10 mouse cellular contexts compared by ENCODE assay signal in genomic region chr8:100942680-100943427, GRCm38 (mm10).
DNase-seq lines count a peak whose midpoint lies in the region; ATAC-seq and TF ChIP-seq lines count a peak whose summit lies in the region.
"Had no signal": no experiment of that assay in that cellular context is flagged by ENCODE, and none has a peak within 500 bp of the region (broad histone marks: within the 10 kb centered on the region; RNA-seq: fewer than 3 reads in every experiment).

No protein-coding gene starts in this region.

- no peaks in the 10 kb centered on the region for H3K79me2 ChIP-seq in heart, adult 2 months (replicated peaks; ENCODE audit: control insufficient read depth, insufficient read depth, low read length)

- 0 out of 2 replicates have a peak, but pooled peaks cover 3% of the 10 kb centered on the region for H3K4me1 ChIP-seq in hindbrain, embryonic 12.5 days
- no peaks in the 10 kb centered on the region for H3K4me1 ChIP-seq in limb, embryonic 14.5 days (ENCODE audit: control insufficient read depth, insufficient read depth, low read length)
- H3K4me1 ChIP-seq in heart, adult 2 months (ENCODE audit: control insufficient read depth, insufficient read depth, low read length) = no peaks in the 10 kb centered on the region
- H3K4me1 ChIP-seq: limb, embryonic 15.5 days; stomach, embryonic 15.5 days had no signal

- no peaks in the 10 kb centered on the region for H3K9me3 ChIP-seq in hindbrain, embryonic 12.5 days (replicated peaks)
- H3K9me3 ChIP-seq in limb, embryonic 14.5 days (ENCODE audit: control insufficient read depth, low read length) = no peaks in the 10 kb centered on the region
- H3K9me3 ChIP-seq: limb, embryonic 15.5 days; stomach, embryonic 15.5 days had no signal

- no peak overlapping the region for H3K4me2 ChIP-seq in hindbrain, embryonic 12.5 days (replicated peaks)
- H3K4me2 ChIP-seq in limb, embryonic 14.5 days (replicated peaks; ENCODE audit: low read depth, low read length, severe bottlenecking) = no peak overlapping the region
- H3K4me2 ChIP-seq: limb, embryonic 15.5 days; stomach, embryonic 15.5 days had no signal

- TF ChIP-seq CTCF in heart, adult 2 months (IDR thresholded peaks at IDR 0.05) = no peak

- intact Hi-C loops in heart, adult 2 months (cut with DNase I) = no loop called here

- no peak for TF ChIP-seq EP300 in heart, adult 2 months (IDR thresholded peaks at IDR 0.05; ENCODE audit: insufficient read depth, low read depth, low read length)

- H3K4me3 ChIP-seq in hindbrain, embryonic 12.5 days = no peak overlapping the region
- H3K4me3 ChIP-seq in limb, embryonic 14.5 days (replicated peaks; ENCODE audit: low read length) = no peak overlapping the region
- H3K4me3 ChIP-seq in heart, adult 2 months = no peak overlapping the region
- H3K4me3 ChIP-seq: limb, embryonic 15.5 days; stomach, embryonic 15.5 days had no signal

- 65% methylated on average over 6 of the region's 6 CpGs for WGBS in hindbrain, embryonic 12.5 days
- 68% methylated on average over 6 of the region's 6 CpGs for WGBS in limb, embryonic 14.5 days
- 64% methylated on average over 6 of the region's 6 CpGs for WGBS in heart, adult 2 months

- no peaks in the 10 kb centered on the region for H3K36me3 ChIP-seq in hindbrain, embryonic 12.5 days
- no peaks in the 10 kb centered on the region for H3K36me3 ChIP-seq in limb, embryonic 14.5 days (ENCODE audit: control insufficient read depth, insufficient read depth, low read length)
- H3K36me3 ChIP-seq in heart, adult 2 months (ENCODE audit: control insufficient read depth, insufficient read depth, low read length) = no peaks in the 10 kb centered on the region
- H3K36me3 ChIP-seq: limb, embryonic 15.5 days; stomach, embryonic 15.5 days had no signal

- no peaks in the 10 kb centered on the region for H3K27me3 ChIP-seq in hindbrain, embryonic 12.5 days
- H3K27me3 ChIP-seq in limb, embryonic 14.5 days (ENCODE audit: control insufficient read depth, insufficient read depth, low read length) = no peaks in the 10 kb centered on the region
- H3K27me3 ChIP-seq in heart, adult 2 months (ENCODE audit: control insufficient read depth, insufficient read depth, low read length) = no peaks in the 10 kb centered on the region
- H3K27me3 ChIP-seq: limb, embryonic 15.5 days; stomach, embryonic 15.5 days had no signal

- H3K9ac ChIP-seq in hindbrain, embryonic 12.5 days = no peak overlapping the region
- H3K9ac ChIP-seq in limb, embryonic 14.5 days (ENCODE audit: low read depth, low read length, severe bottlenecking) = no peak overlapping the region
- H3K9ac ChIP-seq in heart, adult 2 months (ENCODE audit: low read depth, low read length) = no peak overlapping the region
- H3K9ac ChIP-seq: limb, embryonic 15.5 days; stomach, embryonic 15.5 days had no signal

- TF ChIP-seq POLR2A in limb, embryonic 14.5 days (IDR thresholded peaks at IDR 0.05; ENCODE audit: borderline replicate concordance, extremely low read depth, insufficient read depth, insufficient read length) = no peak
- no peak for TF ChIP-seq POLR2A in heart, adult 2 months (IDR thresholded peaks at IDR 0.05; ENCODE audit: insufficient read depth, low read depth, low read length)

- H3K27ac ChIP-seq in hindbrain, embryonic 12.5 days = no peak overlapping the region
- H3K27ac ChIP-seq in limb, embryonic 14.5 days (replicated peaks; ENCODE audit: low read depth, low read length) = no peak overlapping the region
- no peak overlapping the region for H3K27ac ChIP-seq in heart, adult 2 months
- H3K27ac ChIP-seq: limb, embryonic 15.5 days; stomach, embryonic 15.5 days had no signal

- peak; percentile 3 for DNase-seq in adrenal gland, postnatal 10 days
- DNase-seq in adrenal gland, postnatal 14 days = no peak
- peak; percentile 57 for DNase-seq in MN1 (ENCODE audit: low spot score)
- peak; percentile 67 for DNase-seq in limb, embryonic 14.5 days (ENCODE audit: low spot score)
- no peak for DNase-seq in gastrocnemius, adult 18-20 months (ENCODE audit: low spot score)
- no peak for DNase-seq in ovary, postnatal 10 days (ENCODE audit: low spot score)
- no peak for DNase-seq in heart, adult 2 months

- peak; percentile 67 for ATAC-seq in hindbrain, embryonic 12.5 days (ENCODE audit: low FRiP score)
- no peak for ATAC-seq in limb, embryonic 14.5 days (ENCODE audit: low FRiP score, low read depth)

Comparison
In these comparisons a context has a peak if more than half of its experiments do, and no peak if none do; other contexts are left out.
1. DNase-seq: peak in adrenal gland, postnatal 10 days (single experiment), MN1 (single experiment) and limb, embryonic 14.5 days (single experiment); none in adrenal gland, postnatal 14 days (single experiment), gastrocnemius, adult 18-20 months (single experiment), ovary, postnatal 10 days (single experiment) and heart, adult 2 months (0 of 2).